In genomic region chr2:62459241-62460174, GRCm38 (mm10) we compare ENCODE assay signal across 18 mouse cellular contexts. TPM values are rescaled to one million over a fixed set of nuclear protein-coding genes. Genes with fewer than 3 reads are reported as not detected.
DNase-seq lines count a peak whose midpoint lies in the region; ATAC-seq and TF ChIP-seq lines count a peak whose summit lies in the region.
"Had no signal": no experiment of that assay in that cellular context is flagged by ENCODE, and none has a peak within 500 bp of the region (broad histone marks: within the 10 kb centered on the region; RNA-seq: fewer than 3 reads in every experiment).

No protein-coding gene starts in this region.

- 55% methylated on average over 18 of the region's 18 CpGs for WGBS in forebrain, embryonic 16.5 days
- WGBS in forebrain, embryonic 12.5 days: 71% methylated on average over 18 of the region's 18 CpGs

- TF ChIP-seq POLR2A in MEL (IDR thresholded peaks at IDR 0.05; ENCODE audit: control insufficient read depth in 1 of 2, insufficient read depth in 1 of 2, low read depth in 1 of 2, low read length in 2 of 2, poor library complexity in 1 of 2): peak in 1 of 2 experiments; percentile 20; a peak in 1 of 4 replicates

- H3K4me3 ChIP-seq in forebrain, embryonic 16.5 days (replicated peaks; ENCODE audit: low read length): no peak overlapping the region
- H3K4me3 ChIP-seq in forebrain, embryonic 12.5 days (replicated peaks): no peak overlapping the region
- H3K4me3 ChIP-seq in left cerebral cortex, adult 2 months: no peak overlapping the region
- H3K4me3 ChIP-seq in MEL (ENCODE audit: control insufficient read depth in 1 of 2, insufficient read depth in 1 of 2, low read depth in 2 of 2, low read length in 2 of 2): peak overlapping the region; percentile 56 to 59
- H3K4me3 ChIP-seq: stomach, embryonic 15.5 days had no signal

- no peaks in the 10 kb centered on the region for H3K36me3 ChIP-seq in forebrain, embryonic 16.5 days (ENCODE audit: control insufficient read depth, insufficient read depth)
- H3K36me3 ChIP-seq in forebrain, embryonic 12.5 days (replicated peaks): no peaks in the 10 kb centered on the region
- H3K36me3 ChIP-seq in MEL (ENCODE audit: control insufficient read depth in 1 of 2, insufficient read depth in 2 of 2, low read length in 2 of 2): peaks cover 0 to 8% of the 10 kb centered on the region in 2 experiments; a peak in 2 of 4 replicates
- H3K36me3 ChIP-seq: stomach, embryonic 15.5 days had no signal

- peak overlapping the region; percentile 39; the same call in 1 of the 2 replicates for H3K27ac ChIP-seq in forebrain, embryonic 16.5 days (ENCODE audit: low read length)
- no peak overlapping the region for H3K27ac ChIP-seq in forebrain, embryonic 12.5 days
- H3K27ac ChIP-seq in left cerebral cortex, adult 2 months: peak overlapping the region; percentile 68
- peak overlapping the region; percentile 84 for H3K27ac ChIP-seq in MEL (ENCODE audit: control insufficient read depth, low read depth, low read length)
- H3K27ac ChIP-seq: liver, embryonic 14.5 days; stomach, embryonic 15.5 days had no signal

- H3K4me2 ChIP-seq in forebrain, embryonic 16.5 days (ENCODE audit: low read length): no peak overlapping the region
- H3K4me2 ChIP-seq in forebrain, embryonic 12.5 days: no peak overlapping the region
- H3K4me2 ChIP-seq: stomach, embryonic 15.5 days had no signal

- TF ChIP-seq RAD21 in MEL (IDR thresholded peaks at IDR 0.05; ENCODE audit: low read depth, low read length): no peak

- peaks cover 18% of the 10 kb centered on the region for H3K4me1 ChIP-seq in forebrain, embryonic 16.5 days (replicated peaks; ENCODE audit: control insufficient read depth, insufficient read depth, low read length)
- no peaks in the 10 kb centered on the region; the same call in 1 of the 2 replicates for H3K4me1 ChIP-seq in forebrain, embryonic 12.5 days
- H3K4me1 ChIP-seq in MEL (ENCODE audit: control insufficient read depth in 1 of 2, insufficient read depth in 2 of 2, low read length in 2 of 2): peaks cover 6 to 12% of the 10 kb centered on the region in 2 experiments

- DNase-seq in left cerebral cortex, adult 2 months (ENCODE audit: extremely low spot score in 1 of 2, low spot score in 2 of 2): no peak
- DNase-seq in left cerebral cortex, postnatal 36 days (ENCODE audit: low spot score in 2 of 2): no peak
- peak; percentile 74 for DNase-seq in MEL (ENCODE audit: low read depth, low spot score)
- DNase-seq in thymus, postnatal 14 days: no peak
- no peak for DNase-seq in testis, postnatal 10 days (ENCODE audit: low spot score)
- DNase-seq: adrenal gland, postnatal 10 days; kidney, adult 8-10 months; right cerebral cortex, postnatal 14 days; thymus, postnatal 36 days had no signal

- no peaks in the 10 kb centered on the region for H3K27me3 ChIP-seq in forebrain, embryonic 16.5 days (replicated peaks; ENCODE audit: control insufficient read depth, insufficient read depth, low read length)
- 0 out of 2 replicates have a peak, but pooled peaks cover 5% of the 10 kb centered on the region for H3K27me3 ChIP-seq in forebrain, embryonic 12.5 days
- no peaks in the 10 kb centered on the region for H3K27me3 ChIP-seq in MEL (ENCODE audit: control insufficient read depth in 1 of 2, insufficient read depth in 2 of 2, low read length in 2 of 2)
- H3K27me3 ChIP-seq: stomach, embryonic 15.5 days had no signal

- intact Hi-C loops in left cerebral cortex, adult 2 months (cut with DNase I): loop anchor here (2.0 to 5.0 kb wide), 7 partner anchors 113 to 805 kb away; no protein-coding TSS in a partner anchor
- intact Hi-C loops in left cerebral cortex, postnatal 36 days (cut with DNase I): loop anchor here (2.0 to 5.0 kb wide), 5 partner anchors 112 to 643 kb away; no protein-coding TSS in a partner anchor

- peak in 1 of 2 experiments; percentile 21; a peak in 2 of 4 replicates for TF ChIP-seq EP300 in MEL (IDR thresholded peaks at IDR 0.05; ENCODE audit: low read depth in 1 of 2, low read length in 2 of 2)

- H3K9me3 ChIP-seq in forebrain, embryonic 16.5 days (ENCODE audit: control insufficient read depth, low read length): no peaks in the 10 kb centered on the region
- no peaks in the 10 kb centered on the region for H3K9me3 ChIP-seq in forebrain, embryonic 12.5 days
- no peaks in the 10 kb centered on the region for H3K9me3 ChIP-seq in MEL (replicated peaks; ENCODE audit: insufficient read depth, low read length)
- H3K9me3 ChIP-seq: stomach, embryonic 15.5 days had no signal

- no peak for TF ChIP-seq CTCF in left cerebral cortex, adult 2 months (IDR thresholded peaks at IDR 0.05)
- no peak for TF ChIP-seq CTCF in MEL (IDR thresholded peaks at IDR 0.05 in 2 of 3, conservative IDR thresholded peaks at IDR 0.05 in 1 of 3; ENCODE audit: control insufficient read depth in 1 of 3, insufficient read depth in 1 of 3, low read depth in 2 of 3, low read length in 3 of 3, poor library complexity in 1 of 3, severe bottlenecking in 1 of 3)

- no peak overlapping the region for H3K9ac ChIP-seq in forebrain, embryonic 16.5 days (replicated peaks; ENCODE audit: low read depth, low read length)
- H3K9ac ChIP-seq in forebrain, embryonic 12.5 days: no peak overlapping the region
- peak overlapping the region; percentile 57 for H3K9ac ChIP-seq in MEL (ENCODE audit: control insufficient read depth, low read depth, low read length, poor library complexity, severe bottlenecking)
- H3K9ac ChIP-seq: liver, embryonic 14.5 days; stomach, embryonic 15.5 days had no signal

- ATAC-seq in forebrain, embryonic 16.5 days: no peak
- ATAC-seq in forebrain, embryonic 12.5 days (ENCODE audit: low FRiP score): no peak
- ATAC-seq in megakaryocyte-erythroid progenitor cell, adult 5-6 weeks (replicated peaks; ENCODE audit: low FRiP score, low TSS enrichment, poor library complexity, severe bottlenecking): peak; percentile 23; the same call in 1 of the 2 replicates

- H3K79me2 ChIP-seq in MEL (ENCODE audit: control insufficient read depth, insufficient read depth, low read length, poor library complexity): no peaks in the 10 kb centered on the region

TF ChIP-seq in MEL, 35 proteins besides CTCF, POLR2A, EP300 and RAD21 (continues in another document):
- 0 out of 2 replicates have a peak, but pooled peaks have one; percentile 3 for TF ChIP-seq GATA1 (IDR thresholded peaks at IDR 0.05; ENCODE audit: low read depth, low read length)
- no peak for TF ChIP-seq ZMIZ1 (IDR thresholded peaks at IDR 0.05; ENCODE audit: low read depth, low read length)
- no peak for TF ChIP-seq BHLHE40 (IDR thresholded peaks at IDR 0.05; ENCODE audit: borderline replicate concordance, low read depth, low read length)
- no peak for TF ChIP-seq MAFK (IDR thresholded peaks at IDR 0.05; ENCODE audit: borderline replicate concordance, low read depth, low read length)
- no peak for TF ChIP-seq TCF12 (IDR thresholded peaks at IDR 0.05; ENCODE audit: low read depth, low read length)
- no peak for TF ChIP-seq CHD2 (IDR thresholded peaks at IDR 0.05; ENCODE audit: low read length)
- TF ChIP-seq ELF1 (IDR thresholded peaks at IDR 0.05; ENCODE audit: low read depth, low read length): no peak
- TF ChIP-seq MAZ (IDR thresholded peaks at IDR 0.05; ENCODE audit: low read depth, low read length): no peak
- TF ChIP-seq TAL1 (IDR thresholded peaks at IDR 0.05; ENCODE audit: low read length): no peak
- TF ChIP-seq USF2 (IDR thresholded peaks at IDR 0.05; ENCODE audit: borderline replicate concordance in 1 of 2, insufficient read depth in 1 of 2, low read depth in 1 of 2, low read length in 2 of 2): no peak
- no peak for TF ChIP-seq GABPA (IDR thresholded peaks at IDR 0.05; ENCODE audit: low read depth, low read length)
- no peak for TF ChIP-seq MEF2A (IDR thresholded peaks at IDR 0.05; ENCODE audit: extremely low read depth, insufficient replicate concordance, low read depth, low read length, poor library complexity, severe bottlenecking)
- peak; percentile 19; the same call in 1 of the 2 replicates for TF ChIP-seq MXI1 (IDR thresholded peaks at IDR 0.05; ENCODE audit: low read depth, low read length)
- peak; percentile 97 for TF ChIP-seq ZNF384 (IDR thresholded peaks at IDR 0.05; ENCODE audit: low read depth, low read length)
- no peak for TF ChIP-seq UBTF (IDR thresholded peaks at IDR 0.05; ENCODE audit: borderline replicate concordance, insufficient read depth, low read depth, low read length)
- TF ChIP-seq MAX (IDR thresholded peaks at IDR 0.05; ENCODE audit: low read length): no peak
- no peak for TF ChIP-seq MYB (IDR thresholded peaks at IDR 0.05; ENCODE audit: low read depth, low read length)
- no peak; the same call in 1 of the 2 replicates for TF ChIP-seq MYC (IDR thresholded peaks at IDR 0.05; ENCODE audit: low read depth, low read length)
- TF ChIP-seq E2F4 (IDR thresholded peaks at IDR 0.05; ENCODE audit: borderline replicate concordance, low read depth, low read length): no peak
- TF ChIP-seq NELFE (IDR thresholded peaks at IDR 0.05; ENCODE audit: low read depth, low read length): no peak
- no peak for TF ChIP-seq RCOR1 (IDR thresholded peaks at IDR 0.05; ENCODE audit: low read depth, low read length)
- no peak for TF ChIP-seq JUND (IDR thresholded peaks at IDR 0.05; ENCODE audit: low read depth, low read length)

RNA-seq across cellular contexts. Expression of gene Gcg, which starts 23.9 kb away (rescaled TPM):
- polyA plus RNA-seq in forebrain, embryonic 16.5 days (2015; fragmentation: Nextera tagmentation; extraction: Ambion mirVana): 2.7 and 2.8 TPM in 2 replicates
- 0.65 and 1.1 TPM in 2 replicates for polyA plus RNA-seq in forebrain, embryonic 12.5 days (2016; fragmentation: Nextera tagmentation; extraction: Ambion mirVana)
- under 1 TPM in 1 of 2 experiments, not detected in 1; 0.50 TPM for total RNA-seq in left cerebral cortex, adult 2 months (2021)
- total RNA-seq in left cerebral cortex, postnatal 36 days (2021): not detected
- total RNA-seq in MEL (2012; rRNA removed): not detected in 2 replicates
- not detected for polyA plus RNA-seq in MEL (2012; ENCODE audit: insufficient read depth in 1 of 2, insufficient read length in 2 of 2, low read depth in 1 of 2, low replicate concordance in 2 of 2, missing spikeins in 1 of 2)
- total RNA-seq in megakaryocyte-erythroid progenitor cell, adult 5-6 weeks (2014; fragmentation: Nextera tagmentation): not detected in 2 replicates
- total RNA-seq in megakaryocyte-erythroid progenitor cell, adult 5-6 weeks (2017): not detected in 2 replicates
- total RNA-seq: adrenal gland, postnatal 10 days; hematopoietic stem cell, adult 5-6 weeks; layer of hippocampus, adult 8-10 months; left cerebral cortex, postnatal 25 days; monocyte, adult 5-6 weeks had no signal

RNA-seq across cellular contexts. Expression of gene Dpp4, which starts 47.5 kb away (rescaled TPM):
- polyA plus RNA-seq in forebrain, embryonic 16.5 days (2015; fragmentation: Nextera tagmentation; extraction: Ambion mirVana): 1.3 and 1.8 TPM in 2 replicates
- polyA plus RNA-seq in forebrain, embryonic 12.5 days (2016; fragmentation: Nextera tagmentation; extraction: Ambion mirVana): 0.55 and 1.0 TPM in 2 replicates
- 1 to 10 TPM; 1.4 to 4.6 TPM for total RNA-seq in left cerebral cortex, adult 2 months (2021)
- 1 to 10 TPM; 1.7 to 2.5 TPM for total RNA-seq in left cerebral cortex, postnatal 36 days (2021)
- 40.4 and 46.7 TPM in 2 replicates for total RNA-seq in MEL (2012; rRNA removed)
- polyA plus RNA-seq in MEL (2012; ENCODE audit: insufficient read depth in 1 of 2, insufficient read length in 2 of 2, low read depth in 1 of 2, low replicate concordance in 2 of 2, missing spikeins in 1 of 2): 10 to 100 TPM; 64.1 to 99.1 TPM
- total RNA-seq in megakaryocyte-erythroid progenitor cell, adult 5-6 weeks (2014; fragmentation: Nextera tagmentation): 7.2 and 9.5 TPM in 2 replicates
- 14.4 and 15.5 TPM in 2 replicates for total RNA-seq in megakaryocyte-erythroid progenitor cell, adult 5-6 weeks (2017)

Comparison
In these comparisons a context has a peak if more than half of its experiments do, and no peak if none do; other contexts are left out.
1. H3K4me3 ChIP-seq: peak in MEL (2 of 2); none in forebrain, embryonic 16.5 days (single experiment), forebrain, embryonic 12.5 days (single experiment) and left cerebral cortex, adult 2 months (single experiment).